Mouse (Mus musculus) spleen, adult 2 months (tissue): ENCODE measurements around the gene Il11.

Experiments
- CTCF ChIP-seq: fragments of 200-500 bp; IDR thresholded peaks from 2 replicates; pipeline ENCODE4 v1.5.1; 2011; ENCODE audit warnings: mild to moderate bottlenecking, inconsistent platforms; ENCODE audit not compliant: insufficient read depth, insufficient read length, insufficient replicate concordance; ENCODE audit errors: extremely low read depth
- POLR2A ChIP-seq: fragments of 200-500 bp; IDR thresholded peaks from 2 replicates; pipeline ENCODE4 v1.6.1; 2011; ENCODE audit warnings: low read depth, low read length, inconsistent platforms

- TF ChIP-seq CTCF: no peak
- TF ChIP-seq POLR2A: no peak
Measured at GRCm38 (mm10) chr7:4776131-4776530, 6.5 kb downstream of the Il11 start.
